Mouse (Mus musculus) MEL (cell line): ENCODE data around the gene Kcng3. TPM values are rescaled to one million over a fixed set of nuclear protein-coding genes. Genes with fewer than 3 reads are reported as not detected.

ENCODE experiments used
- DNase-seq: peaks from one replicate; pipeline ENCODE4 v3.0.0; 2011; ENCODE audit warnings: low read depth, low spot score
- H3K27ac ChIP-seq: 2 replicates; pipeline ENCODE4 v1.5.1; 2012; ENCODE audit warnings: low read depth, mild to moderate bottlenecking, control low read depth, low read length, moderate library complexity; ENCODE audit not compliant: control insufficient read depth
- H3K27me3 ChIP-seq, 2 experiments: fragments of 150-350 bp in 1 of 2; sonication (generic) in 1 of 2; 2 replicates each; pipeline ENCODE4 v1.6.1; 2012; ENCODE audit warnings: low read length in 2 of 2, mild to moderate bottlenecking in 2 of 2, improper control_type of control experiment in 1 of 2, moderate library complexity in 1 of 2; ENCODE audit not compliant: insufficient read depth in 2 of 2, control insufficient read depth in 1 of 2
- H3K36me3 ChIP-seq, 2 experiments: 2 replicates each; pipeline ENCODE4 v1.6.1; 2012 to 2014; ENCODE audit warnings: low read length in 2 of 2, improper control_type of control experiment in 1 of 2, inconsistent platforms in 1 of 2, mild to moderate bottlenecking in 1 of 2; ENCODE audit not compliant: insufficient read depth in 2 of 2, control insufficient read depth in 1 of 2
- H3K4me1 ChIP-seq, 2 experiments: fragments of 150-350 bp in 1 of 2; sonication (generic) in 1 of 2; 2 replicates each; pipeline ENCODE4 v1.6.1; 2012; ENCODE audit warnings: low read length in 2 of 2, improper control_type of control experiment in 1 of 2, mild to moderate bottlenecking in 1 of 2; ENCODE audit not compliant: insufficient read depth in 2 of 2, control insufficient read depth in 1 of 2
- H3K4me3 ChIP-seq, 2 experiments: fragments of 150-350 bp in 1 of 2; sonication (generic) in 1 of 2; 2 replicates each; pipeline ENCODE4 v1.5.1; 2012; ENCODE audit warnings: low read depth in 2 of 2, low read length in 2 of 2, mild to moderate bottlenecking in 2 of 2, moderate library complexity in 2 of 2, control low read depth in 1 of 2, improper control_type of control experiment in 1 of 2; ENCODE audit not compliant: control insufficient read depth in 1 of 2, insufficient read depth in 1 of 2
- H3K79me2 ChIP-seq: 2 replicates; pipeline ENCODE4 v1.6.1; 2012; ENCODE audit warnings: mild to moderate bottlenecking, low read length, moderate library complexity; ENCODE audit not compliant: control insufficient read depth, poor library complexity, insufficient read depth
- H3K9ac ChIP-seq: 2 replicates; pipeline ENCODE4 v1.6.1; 2012; ENCODE audit warnings: low read depth, mild to moderate bottlenecking, control low read depth, low read length, moderate library complexity; ENCODE audit not compliant: control insufficient read depth, poor library complexity, severe bottlenecking
- H3K9me3 ChIP-seq: fragments of 150-350 bp; sonication (generic); replicated peaks from 2 replicates; pipeline ENCODE4 v1.6.1; 2012; ENCODE audit warnings: mild to moderate bottlenecking, low read length, improper control_type of control experiment, moderate library complexity; ENCODE audit not compliant: insufficient read depth
- CHD1 ChIP-seq: IDR thresholded peaks from 2 replicates; pipeline ENCODE4 v1.6.1; 2012; ENCODE audit warnings: low read depth, mild to moderate bottlenecking, inconsistent platforms, low read length, improper control_type of control experiment
- CTCF ChIP-seq, 3 experiments: IDR thresholded peaks in 2 of 3; conservative IDR thresholded peaks in 1 of 3; 2 replicates each; pipeline ENCODE4 v1.5.1; 2011 to 2012; ENCODE audit warnings: low read length in 3 of 3, low read depth in 2 of 3, mild to moderate bottlenecking in 2 of 3, improper control_type of control experiment in 1 of 3, inconsistent platforms in 1 of 3, mixed read lengths in 1 of 3, moderate library complexity in 1 of 3; ENCODE audit not compliant: control insufficient read depth in 1 of 3, insufficient read depth in 1 of 3, poor library complexity in 1 of 3, severe bottlenecking in 1 of 3
- ETS1 ChIP-seq: IDR thresholded peaks from 2 replicates; pipeline ENCODE4 v1.6.1; 2012; ENCODE audit warnings: low read depth, mild to moderate bottlenecking, inconsistent platforms, low read length, improper control_type of control experiment, moderate library complexity
- GABPA ChIP-seq: IDR thresholded peaks from 2 replicates; pipeline ENCODE4 v1.6.1; 2012; ENCODE audit warnings: low read depth, mild to moderate bottlenecking, inconsistent platforms, low read length, improper control_type of control experiment, moderate library complexity
- GATA1 ChIP-seq: IDR thresholded peaks from 2 replicates; pipeline ENCODE4 v1.6.1; 2011; ENCODE audit warnings: low read depth, low read length, improper control_type of control experiment
- MAZ ChIP-seq: IDR thresholded peaks from 2 replicates; pipeline ENCODE4 v1.6.1; 2012; ENCODE audit warnings: low read depth, mild to moderate bottlenecking, inconsistent platforms, low read length, improper control_type of control experiment
- NRF1 ChIP-seq: IDR thresholded peaks from 2 replicates; pipeline ENCODE4 v1.6.1; 2014; ENCODE audit warnings: low read depth, mild to moderate bottlenecking, inconsistent platforms, low read length, improper control_type of control experiment, moderate library complexity; ENCODE audit not compliant: poor library complexity, insufficient read depth, severe bottlenecking
- POLR2AphosphoS5 ChIP-seq: IDR thresholded peaks from 2 replicates; pipeline ENCODE4 v1.6.1; 2012; ENCODE audit warnings: low read depth, borderline replicate concordance, mild to moderate bottlenecking, inconsistent platforms, low read length, moderate library complexity, mixed read lengths
- RAD21 ChIP-seq: IDR thresholded peaks from 2 replicates; pipeline ENCODE4 v1.6.1; 2011; ENCODE audit warnings: mild to moderate bottlenecking, low read depth, low read length, improper control_type of control experiment
- RCOR1 ChIP-seq: IDR thresholded peaks from 2 replicates; pipeline ENCODE4 v1.6.1; 2012; ENCODE audit warnings: low read depth, mild to moderate bottlenecking, inconsistent platforms, low read length, improper control_type of control experiment
- SMC3 ChIP-seq: IDR thresholded peaks from 2 replicates; pipeline ENCODE4 v1.6.1; 2011; ENCODE audit warnings: low read depth, low read length, improper control_type of control experiment
- TAL1 ChIP-seq: IDR thresholded peaks from 2 replicates; pipeline ENCODE4 v1.6.1; 2012; ENCODE audit warnings: mild to moderate bottlenecking, inconsistent platforms, low read length, moderate library complexity, mixed read lengths
- TCF12 ChIP-seq: IDR thresholded peaks from 2 replicates; pipeline ENCODE4 v1.6.1; 2014; ENCODE audit warnings: low read depth, mild to moderate bottlenecking, inconsistent platforms, low read length, improper control_type of control experiment, moderate library complexity
- UBTF ChIP-seq: IDR thresholded peaks from 2 replicates; pipeline ENCODE4 v1.6.1; 2012; ENCODE audit warnings: low read depth, mild to moderate bottlenecking, inconsistent platforms, low read length, improper control_type of control experiment, moderate library complexity, borderline replicate concordance; ENCODE audit not compliant: insufficient read depth
- USF1 ChIP-seq: IDR thresholded peaks from 2 replicates; pipeline ENCODE4 v1.6.1; 2014; ENCODE audit warnings: low read depth, mild to moderate bottlenecking, inconsistent platforms, low read length, improper control_type of control experiment, moderate library complexity
- ZC3H11A ChIP-seq: IDR thresholded peaks from 2 replicates; pipeline ENCODE4 v1.6.1; 2012; ENCODE audit warnings: low read depth, mild to moderate bottlenecking, inconsistent platforms, low read length, improper control_type of control experiment
- ZMIZ1 ChIP-seq: IDR thresholded peaks from 2 replicates; pipeline ENCODE4 v1.6.1; 2012; ENCODE audit warnings: low read depth, mild to moderate bottlenecking, inconsistent platforms, low read length, improper control_type of control experiment, moderate library complexity
- ZNF384 ChIP-seq: IDR thresholded peaks from 2 replicates; pipeline ENCODE4 v1.6.1; 2012; ENCODE audit warnings: low read depth, mild to moderate bottlenecking, inconsistent platforms, low read length, improper control_type of control experiment
- polyA plus RNA-seq, 2 experiments: library from polyadenylated mRNA; stranded (reverse) in 1 of 2; unstranded in 1 of 2; fragments of >175 nt in 1 of 2; fragments of >200 nt in 1 of 2; gene quantifications; 2 replicates each; pipeline versions ENCODE4 v1.2.1 to v1.2.4; 2012; ENCODE audit warnings: low replicate concordance in 2 of 2, low read depth in 1 of 2; ENCODE audit not compliant: insufficient read length in 2 of 2, insufficient read depth in 1 of 2, missing spikeins in 1 of 2
- total RNA-seq: library from RNA; depleted of rRNA; stranded (reverse); fragments of 300-350 nt; gene quantifications from 2 replicates; pipeline ENCODE4 v1.2.3, GENCODE M21; 2012

The Kcng3 gene
- total and polyA plus RNA-seq, 3 experiments: not detected

DNA sequence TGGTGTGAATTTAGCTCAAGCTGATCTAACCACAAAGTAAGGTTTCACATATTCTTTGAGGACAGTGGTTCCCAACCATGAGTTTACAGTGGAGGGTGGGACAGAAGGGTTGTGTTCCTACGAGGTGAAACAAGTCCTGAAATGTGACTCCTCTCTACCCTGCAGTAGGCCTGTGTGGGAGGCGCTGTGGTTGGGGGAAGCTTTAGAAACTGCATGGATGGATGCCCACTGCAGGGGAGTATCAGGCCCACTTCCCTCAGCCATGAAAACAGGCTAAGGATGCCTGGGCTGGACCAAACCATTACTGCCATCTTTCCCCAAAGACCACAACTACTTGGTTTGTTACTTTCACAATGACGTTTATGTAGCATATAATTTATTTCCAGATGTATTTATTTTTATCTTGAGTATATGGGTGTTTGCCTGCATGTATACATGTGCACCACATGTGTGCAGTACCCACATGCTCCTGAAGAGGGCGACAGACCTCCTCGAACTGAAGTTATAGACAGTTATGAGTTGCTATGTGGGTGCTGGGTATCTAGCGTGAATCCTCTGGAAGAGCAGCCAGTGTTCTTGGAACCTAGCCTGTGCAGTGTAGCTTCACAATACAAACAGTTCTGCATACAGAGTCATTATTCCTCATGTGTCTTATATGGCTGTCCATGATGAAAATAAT, 42.9 kb downstream of the Kcng3 start:
- no peaks in the 10 kb centered on the region for H3K27me3 ChIP-seq
- H3K4me1 ChIP-seq: no peaks in the 10 kb centered on the region; a peak in 2 of 4 replicates
- no peaks in the 10 kb centered on the region for H3K36me3 ChIP-seq
- no peak overlapping the region for H3K9ac ChIP-seq
- TF ChIP-seq CTCF (IDR thresholded peaks at IDR 0.05 in 2 of 3, conservative IDR thresholded peaks at IDR 0.05 in 1 of 3; ENCODE audit: control insufficient read depth in 1 of 3, insufficient read depth in 1 of 3, low read depth in 2 of 3, low read length in 3 of 3, poor library complexity in 1 of 3, severe bottlenecking in 1 of 3): peak; percentile 36 to 41 (median 39); a peak in 5 of 6 replicates
- TF ChIP-seq USF1: no peak
- peak; percentile 15; the same call in 1 of the 2 replicates for TF ChIP-seq SMC3
- TF ChIP-seq RAD21: peak; percentile 11
- TF ChIP-seq ETS1: no peak
- H3K9me3 ChIP-seq: no peaks in the 10 kb centered on the region
- no peak overlapping the region for H3K4me3 ChIP-seq
- H3K27ac ChIP-seq: no peak overlapping the region
- H3K79me2 ChIP-seq: no peaks in the 10 kb centered on the region
- peak; percentile 23 for DNase-seq

DNA sequence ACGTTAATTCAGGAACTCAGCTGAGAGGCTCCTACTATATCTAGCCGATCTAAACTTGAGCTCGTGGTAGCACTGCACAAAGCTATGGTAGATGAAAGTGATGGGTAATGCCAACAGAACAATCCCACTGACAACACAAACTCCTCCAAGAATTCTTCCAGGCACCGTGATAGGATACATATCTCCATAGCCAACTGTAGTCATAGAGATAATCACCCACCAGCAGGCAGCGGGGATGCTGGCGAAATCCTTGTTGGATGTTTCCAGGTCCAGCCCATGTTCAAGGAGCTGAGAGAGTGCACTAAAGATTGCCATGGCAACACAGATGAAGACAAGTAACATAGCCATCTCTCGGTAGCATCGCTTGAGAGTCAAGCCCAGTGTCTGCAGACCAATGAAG, 44.0 kb downstream of the Kcng3 start:
- no peak overlapping the region for H3K9ac ChIP-seq
- no peak overlapping the region for H3K4me3 ChIP-seq
- TF ChIP-seq UBTF (no peak), SMC3 (no peak), GABPA (no peak), USF1 (no peak), ZMIZ1 (no peak), TCF12 (no peak), RAD21 (no peak), ZC3H11A (no peak), CHD1 (no peak), ZNF384 (no peak), POLR2AphosphoS5 (no peak), MAZ (no peak), RCOR1 (no peak), TAL1 (no peak), GATA1 (no peak), NRF1 (no peak)
- H3K9me3 ChIP-seq: no peaks in the 10 kb centered on the region
- H3K79me2 ChIP-seq: no peaks in the 10 kb centered on the region
- no peaks in the 10 kb centered on the region; a peak in 1 of 4 replicates for H3K4me1 ChIP-seq
- no peak overlapping the region for H3K27ac ChIP-seq
- DNase-seq: no peak
- no peaks in the 10 kb centered on the region for H3K27me3 ChIP-seq
- no peaks in the 10 kb centered on the region for H3K36me3 ChIP-seq
